ENCODE assay signal across 12 mouse cellular contexts in genomic region chr1:158699276-158699675, GRCm38 (mm10).
"Had no signal": no experiment of that assay in that cellular context is flagged by ENCODE, and none has a peak within 500 bp of the region (broad histone marks: within the 10 kb centered on the region; RNA-seq: fewer than 3 reads in every experiment).

No protein-coding gene starts in this region.

- H3K4me2 ChIP-seq: liver, embryonic 12.5 days; midbrain, embryonic 13.5 days; neural tube, embryonic 12.5 days had no signal

- ATAC-seq: inflammation-experienced regulatory T-cells, adult 6 months; intestine, postnatal 0 days; liver, embryonic 12.5 days; midbrain, embryonic 13.5 days had no signal

- H3K27me3 ChIP-seq: liver, embryonic 12.5 days; midbrain, embryonic 13.5 days; neural tube, embryonic 12.5 days had no signal

- H3K4me1 ChIP-seq: liver, embryonic 12.5 days; midbrain, embryonic 13.5 days; neural tube, embryonic 12.5 days had no signal

- H3K36me3 ChIP-seq: liver, embryonic 12.5 days; midbrain, embryonic 13.5 days; neural tube, embryonic 12.5 days had no signal

- DNase-seq: kidney, adult 8-10 months; kidney, postnatal 36 days; left cerebral cortex, postnatal 4 days; thymus, postnatal 4 days had no signal

- H3K4me3 ChIP-seq: layer of hippocampus, adult 2 months; liver, embryonic 12.5 days; midbrain, embryonic 13.5 days; neural tube, embryonic 12.5 days had no signal

- H3K9ac ChIP-seq: liver, embryonic 12.5 days; midbrain, embryonic 13.5 days; neural tube, embryonic 12.5 days had no signal

- H3K27ac ChIP-seq: kidney, postnatal 0 days; layer of hippocampus, adult 2 months; liver, embryonic 12.5 days; midbrain, embryonic 13.5 days; neural tube, embryonic 12.5 days; stomach, postnatal 0 days had no signal

- H3K9me3 ChIP-seq: liver, embryonic 12.5 days; midbrain, embryonic 13.5 days; neural tube, embryonic 12.5 days had no signal
